Mouse (Mus musculus): Measurements from ENCODE around the gene Mslnl.

DNA sequence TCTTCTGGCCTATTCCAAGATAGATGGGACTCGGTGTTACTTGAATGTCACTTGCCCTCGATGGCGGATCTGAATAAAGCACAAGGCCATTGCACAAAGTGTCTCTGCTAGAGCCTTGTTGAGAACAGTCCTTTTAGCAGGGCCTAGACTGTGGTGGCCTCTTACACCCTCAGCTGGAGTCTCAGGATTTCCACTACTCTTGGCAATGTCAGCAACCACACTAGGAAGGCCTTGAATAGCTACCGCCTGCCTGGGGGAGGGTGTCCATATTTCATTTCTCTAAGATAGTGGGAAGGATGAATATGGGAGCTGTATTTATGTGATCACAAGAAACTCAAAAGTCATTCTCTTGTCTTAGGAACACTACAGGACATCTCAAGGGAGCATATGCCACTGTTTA lies 12.4 kb downstream of the Mslnl start:
- TF ChIP-seq GATA1 (IDR thresholded peaks at IDR 0.05; ENCODE audit: borderline replicate concordance, low read length) (no peak), CTCF (IDR thresholded peaks at IDR 0.05; ENCODE audit: low read depth, low read length) (no peak), TAL1 (conservative IDR thresholded peaks at IDR 0.05; ENCODE audit: low read depth, low read length) (no peak), POLR2AphosphoS5 (IDR thresholded peaks at IDR 0.05; ENCODE audit: insufficient replicate concordance, low read depth, low read length) (no peak)

Measured in G1E (cell line).